In genomic region chr14:54432078-54432836, GRCm38 (mm10) we compare ENCODE assay signal across 8 mouse cellular contexts. TPM values are rescaled to one million over a fixed set of nuclear protein-coding genes. Genes with fewer than 3 reads are reported as not detected.
A peak's percentile ranks its signal among the peaks of the same experiment; 100 is the strongest.
DNase-seq lines count a peak whose midpoint lies in the region; ATAC-seq lines count a peak whose summit lies in the region.

No protein-coding gene starts in this region.

- peak; percentile 24; the same call in 1 of the 2 replicates for ATAC-seq in common myeloid progenitor, adult 5-6 weeks (replicated peaks; ENCODE audit: low read depth, poor library complexity, severe bottlenecking)
- ATAC-seq in heart, embryonic 15.5 days (replicated peaks; ENCODE audit: insufficient number of reproducible peaks, insufficient read depth, low FRiP score, low read depth) = peak; percentile 27; the same call in 1 of the 2 replicates
- ATAC-seq in limb, embryonic 11.5 days (ENCODE audit: insufficient number of reproducible peaks, low FRiP score, low TSS enrichment, low read depth) = peak; percentile 18; the same call in 1 of the 2 replicates
- ATAC-seq in midbrain, embryonic 14.5 days (ENCODE audit: low FRiP score, low TSS enrichment) = peak; percentile 22; the same call in 1 of the 2 replicates

- peak overlapping the region; percentile 67 for H3K4me2 ChIP-seq in heart, embryonic 15.5 days
- H3K4me2 ChIP-seq in limb, embryonic 11.5 days (ENCODE audit: low read depth, severe bottlenecking) = peak overlapping the region; percentile 80
- H3K4me2 ChIP-seq in midbrain, embryonic 14.5 days (ENCODE audit: low read length) = peak overlapping the region; percentile 67

- no peaks in the 10 kb centered on the region for H3K9me3 ChIP-seq in heart, embryonic 15.5 days (replicated peaks)
- no peaks in the 10 kb centered on the region for H3K9me3 ChIP-seq in limb, embryonic 11.5 days (ENCODE audit: control insufficient read depth, low read length)
- no peaks in the 10 kb centered on the region for H3K9me3 ChIP-seq in midbrain, embryonic 14.5 days (ENCODE audit: control insufficient read depth, low read length)

- peaks cover 66% of the 10 kb centered on the region for H3K4me1 ChIP-seq in heart, embryonic 15.5 days (replicated peaks)
- H3K4me1 ChIP-seq in limb, embryonic 11.5 days (ENCODE audit: control insufficient read depth, insufficient read depth, low read length) = peaks cover 17% of the 10 kb centered on the region
- H3K4me1 ChIP-seq in midbrain, embryonic 14.5 days (ENCODE audit: control insufficient read depth, insufficient read depth, low read length) = peaks cover 28% of the 10 kb centered on the region

- WGBS in heart, embryonic 15.5 days = 3% methylated on average over 54 of the region's 54 CpGs
- 2% methylated on average over 54 of the region's 54 CpGs for WGBS in limb, embryonic 11.5 days
- WGBS in midbrain, embryonic 14.5 days = under 1% methylated on average over 54 of the region's 54 CpGs

- peak overlapping the region; percentile 96 for H3K27ac ChIP-seq in heart, embryonic 15.5 days
- H3K27ac ChIP-seq in limb, embryonic 11.5 days (replicated peaks; ENCODE audit: low read depth, low read length) = peak overlapping the region; percentile 96
- peak overlapping the region; percentile 84 for H3K27ac ChIP-seq in midbrain, embryonic 14.5 days (replicated peaks; ENCODE audit: low read depth, low read length)

- DNase-seq in right cerebral cortex, postnatal 4 days = peak; percentile 22
- no peak for DNase-seq in right cerebral cortex, postnatal 14 days
- DNase-seq in limb, embryonic 11.5 days (ENCODE audit: low spot score) = peak; percentile 75
- peak; percentile 61 for DNase-seq in midbrain, embryonic 14.5 days
- peak; percentile 49 for DNase-seq in urinary bladder, postnatal 25 days (ENCODE audit: low spot score)
- no peak for DNase-seq in right cerebral cortex, adult 18-20 months

- no peaks in the 10 kb centered on the region for H3K27me3 ChIP-seq in heart, embryonic 15.5 days
- no peaks in the 10 kb centered on the region for H3K27me3 ChIP-seq in limb, embryonic 11.5 days (ENCODE audit: control insufficient read depth, insufficient read depth, low read length)
- no peaks in the 10 kb centered on the region for H3K27me3 ChIP-seq in midbrain, embryonic 14.5 days (ENCODE audit: control insufficient read depth, insufficient read depth, low read length)

- peaks cover 9% of the 10 kb centered on the region; the same call in 1 of the 2 replicates for H3K36me3 ChIP-seq in heart, embryonic 15.5 days
- peaks cover 6% of the 10 kb centered on the region; the same call in 1 of the 2 replicates for H3K36me3 ChIP-seq in limb, embryonic 11.5 days (ENCODE audit: control insufficient read depth, insufficient read depth, low read length)
- H3K36me3 ChIP-seq in midbrain, embryonic 14.5 days (ENCODE audit: control insufficient read depth, insufficient read depth, low read length) = peaks cover 6% of the 10 kb centered on the region; the same call in 1 of the 2 replicates

- peak overlapping the region; percentile 92 for H3K9ac ChIP-seq in heart, embryonic 15.5 days
- H3K9ac ChIP-seq in limb, embryonic 11.5 days (ENCODE audit: low read length) = peak overlapping the region; percentile 98
- H3K9ac ChIP-seq in midbrain, embryonic 14.5 days (replicated peaks; ENCODE audit: low read length) = peak overlapping the region; percentile 78

- H3K4me3 ChIP-seq in heart, embryonic 15.5 days = peak overlapping the region; percentile 74
- H3K4me3 ChIP-seq in limb, embryonic 11.5 days (ENCODE audit: low read depth, low read length) = peak overlapping the region; percentile 89
- peak overlapping the region; percentile 55 for H3K4me3 ChIP-seq in midbrain, embryonic 14.5 days (replicated peaks; ENCODE audit: low read depth, low read length)

RNA-seq across cellular contexts. Expression of gene Mmp14, which starts 0.8 kb away (rescaled TPM):
- total RNA-seq in common myeloid progenitor, adult 5-6 weeks (2017) = 12.5 and 18.6 TPM in 2 replicates
- polyA plus RNA-seq in heart, embryonic 15.5 days (2015; fragmentation: Nextera tagmentation; extraction: Ambion mirVana) = 91.2 and 125 TPM in 2 replicates
- polyA plus RNA-seq in limb, embryonic 11.5 days (2014; fragmentation: Nextera tagmentation; extraction: Ambion mirVana) = 97.8 and 101 TPM in 2 replicates
- 36.2 and 58.5 TPM in 2 replicates for polyA plus RNA-seq in midbrain, embryonic 14.5 days (2014; fragmentation: Nextera tagmentation; extraction: Ambion mirVana)

RNA-seq across cellular contexts. Expression of gene Mrpl52, which starts 5.5 kb away (rescaled TPM):
- total RNA-seq in common myeloid progenitor, adult 5-6 weeks (2017) = 139 and 219 TPM in 2 replicates
- polyA plus RNA-seq in heart, embryonic 15.5 days (2015; fragmentation: Nextera tagmentation; extraction: Ambion mirVana) = 196 and 285 TPM in 2 replicates
- 228 and 236 TPM in 2 replicates for polyA plus RNA-seq in limb, embryonic 11.5 days (2014; fragmentation: Nextera tagmentation; extraction: Ambion mirVana)
- 293 and 337 TPM in 2 replicates for polyA plus RNA-seq in midbrain, embryonic 14.5 days (2014; fragmentation: Nextera tagmentation; extraction: Ambion mirVana)

RNA-seq across cellular contexts. Expression of gene Slc7a7, which starts 14.7 kb away (rescaled TPM):
- total RNA-seq in common myeloid progenitor, adult 5-6 weeks (2017) = 4.5 and 6.6 TPM in 2 replicates
- 7.7 and 11.0 TPM in 2 replicates for polyA plus RNA-seq in heart, embryonic 15.5 days (2015; fragmentation: Nextera tagmentation; extraction: Ambion mirVana)
- polyA plus RNA-seq in limb, embryonic 11.5 days (2014; fragmentation: Nextera tagmentation; extraction: Ambion mirVana) = 3.1 and 3.6 TPM in 2 replicates
- 3.5 and 4.0 TPM in 2 replicates for polyA plus RNA-seq in midbrain, embryonic 14.5 days (2014; fragmentation: Nextera tagmentation; extraction: Ambion mirVana)

RNA-seq across cellular contexts. Expression of gene Lrp10, which starts 31.7 kb away (rescaled TPM):
- total RNA-seq in common myeloid progenitor, adult 5-6 weeks (2017) = 28.8 and 46.5 TPM in 2 replicates
- 41.9 and 51.6 TPM in 2 replicates for polyA plus RNA-seq in heart, embryonic 15.5 days (2015; fragmentation: Nextera tagmentation; extraction: Ambion mirVana)
- polyA plus RNA-seq in limb, embryonic 11.5 days (2014; fragmentation: Nextera tagmentation; extraction: Ambion mirVana) = 18.9 and 19.6 TPM in 2 replicates
- 26.1 and 27.5 TPM in 2 replicates for polyA plus RNA-seq in midbrain, embryonic 14.5 days (2014; fragmentation: Nextera tagmentation; extraction: Ambion mirVana)

RNA-seq across cellular contexts. Expression of gene Rem2, which starts 43.6 kb away (rescaled TPM):
- total RNA-seq in common myeloid progenitor, adult 5-6 weeks (2017) = 0.53 and 1.7 TPM in 2 replicates
- 1.1 and 1.9 TPM in 2 replicates for polyA plus RNA-seq in heart, embryonic 15.5 days (2015; fragmentation: Nextera tagmentation; extraction: Ambion mirVana)
- polyA plus RNA-seq in limb, embryonic 11.5 days (2014; fragmentation: Nextera tagmentation; extraction: Ambion mirVana) = 4.7 and 5.3 TPM in 2 replicates
- polyA plus RNA-seq in midbrain, embryonic 14.5 days (2014; fragmentation: Nextera tagmentation; extraction: Ambion mirVana) = 37.2 and 44.6 TPM in 2 replicates

Comparison
In these comparisons a context has a peak if more than half of its experiments do, and no peak if none do; other contexts are left out.
1. DNase-seq: peak in right cerebral cortex, postnatal 4 days (single experiment), limb, embryonic 11.5 days (single experiment), midbrain, embryonic 14.5 days (single experiment) and urinary bladder, postnatal 25 days (single experiment); none in right cerebral cortex, postnatal 14 days (single experiment) and right cerebral cortex, adult 18-20 months (single experiment).
2. Peak in every context shown above with its lines, with median percentiles within 50 percentile points of each other: ATAC-seq, H3K27ac ChIP-seq, H3K4me2 ChIP-seq, H3K4me3 ChIP-seq and H3K9ac ChIP-seq.